Mouse (Mus musculus) right cerebral cortex, postnatal 14 days (tissue): Measurements from ENCODE around the gene Rpl32.

Experiments used
- DNase-seq: peaks from one replicate; pipeline ENCODE4 v3.0.0; 2022

Rpl32 gene

GRCm38 (mm10) chr6:115814104-115814503 is 5.6 kb upstream of the Rpl32 start:
- peak; percentile 67 for DNase-seq

- DNase-seq = no peak
Observed at GRCm38 (mm10) chr6:115811606-115812005, 3.1 kb upstream of the Rpl32 start.

GRCm38 (mm10) chr6:115808196-115808487 is 405 bp downstream of the Rpl32 start:
- DNase-seq = no peak

GRCm38 (mm10) chr6:115807464-115808195 is 917 bp downstream of the Rpl32 start:
- no peak for DNase-seq

- no peak for DNase-seq
Observed at GRCm38 (mm10) chr6:115804432-115805192, 3.9 kb downstream of the Rpl32 start.

GRCm38 (mm10) chr6:115803541-115804382 is 4.8 kb downstream of the Rpl32 start:
- peak; percentile 83 for DNase-seq

- no peak for DNase-seq
Observed at GRCm38 (mm10) chr6:115801811-115802210, 6.7 kb downstream of the Rpl32 start.

- no peak for DNase-seq
Observed at GRCm38 (mm10) chr6:115792691-115793215, 15.8 kb downstream of the Rpl32 start.

GRCm38 (mm10) chr6:115791842-115792686 is 16.5 kb downstream of the Rpl32 start:
- DNase-seq = no peak

- DNase-seq = no peak
Observed at GRCm38 (mm10) chr6:115791016-115791415, 17.5 kb downstream of the Rpl32 start.

- DNase-seq = no peak
Observed at GRCm38 (mm10) chr6:115782781-115783180, 25.8 kb downstream of the Rpl32 start.

- no peak for DNase-seq
Observed at GRCm38 (mm10) chr6:115776363-115776762, 32.2 kb downstream of the Rpl32 start.

- DNase-seq = no peak
Observed at GRCm38 (mm10) chr6:115775838-115776237, 32.7 kb downstream of the Rpl32 start.

- DNase-seq = peak; percentile 58
Observed at GRCm38 (mm10) chr6:115774501-115774921, 34.0 kb downstream of the Rpl32 start, which contains the start of gene Cand2. TSS of gene Cand2 (plus strand) at chr6:115774538.

- DNase-seq = no peak
Observed at GRCm38 (mm10) chr6:115773966-115774413, 34.6 kb downstream of the Rpl32 start.

- DNase-seq = no peak
Observed at GRCm38 (mm10) chr6:115772604-115773003, 35.9 kb downstream of the Rpl32 start.

- DNase-seq = no peak
Observed at GRCm38 (mm10) chr6:115772201-115772600, 36.3 kb downstream of the Rpl32 start.

GRCm38 (mm10) chr6:115770852-115771251 is 37.7 kb downstream of the Rpl32 start:
- no peak for DNase-seq

GRCm38 (mm10) chr6:115770059-115770670 is 38.4 kb downstream of the Rpl32 start:
- no peak for DNase-seq

- no peak for DNase-seq
Observed at GRCm38 (mm10) chr6:115768207-115768606, 40.3 kb downstream of the Rpl32 start.

- DNase-seq = no peak
Observed at GRCm38 (mm10) chr6:115767357-115767756, 41.2 kb downstream of the Rpl32 start.

GRCm38 (mm10) chr6:115764179-115764578 is 44.4 kb downstream of the Rpl32 start:
- peak; percentile 54 for DNase-seq
